Mouse (Mus musculus): ENCODE results near the gene Gadl1. TPM values are rescaled to one million over a fixed set of nuclear protein-coding genes. Genes with fewer than 3 reads are reported as not detected.

Gene Gadl1
- total and polyA plus RNA-seq, 2 experiments = not detected

GRCm38 (mm10) chr9:115937915-115938314 lies 28.7 kb downstream of the Gadl1 start:
- H3K79me2 ChIP-seq (ENCODE audit: control insufficient read depth, insufficient read depth, low read length) = no peaks in the 10 kb centered on the region
- TF ChIP-seq POLR2A (IDR thresholded peaks at IDR 0.05; ENCODE audit: extremely low read depth, insufficient read depth, low read length) (no peak), CTCF (IDR thresholded peaks at IDR 0.05; ENCODE audit: low read depth, low read length) (no peak)
- no peaks in the 10 kb centered on the region for H3K27me3 ChIP-seq (ENCODE audit: control insufficient read depth, insufficient read depth, low read length)
- H3K27ac ChIP-seq (replicated peaks; ENCODE audit: insufficient read depth, low read depth, low read length) = no peak overlapping the region
- H3K4me3 ChIP-seq (ENCODE audit: insufficient read depth, low read depth, low read length) = no peak overlapping the region
- H3K36me3 ChIP-seq (ENCODE audit: control insufficient read depth, insufficient read depth, low read length) = no peaks in the 10 kb centered on the region
- DNase-seq (ENCODE audit: extremely low read depth, low read depth, low spot score) = no peak
- H3K4me1 ChIP-seq (ENCODE audit: control insufficient read depth, insufficient read depth, low read length) = no peaks in the 10 kb centered on the region
- 97% methylated on average over 5 of the region's 5 CpGs for WGBS
- H3K9ac ChIP-seq (ENCODE audit: low read depth, low read length) = no peak overlapping the region

GRCm38 (mm10) chr9:115939420-115939819 lies 30.2 kb downstream of the Gadl1 start:
- no peak for TF ChIP-seq CTCF (IDR thresholded peaks at IDR 0.05; ENCODE audit: low read depth, low read length)
- TF ChIP-seq POLR2A (IDR thresholded peaks at IDR 0.05; ENCODE audit: extremely low read depth, insufficient read depth, low read length) = no peak
- H3K9ac ChIP-seq (ENCODE audit: low read depth, low read length) = no peak overlapping the region
- DNase-seq (ENCODE audit: extremely low read depth, low read depth, low spot score) = no peak
- H3K36me3 ChIP-seq (ENCODE audit: control insufficient read depth, insufficient read depth, low read length) = no peaks in the 10 kb centered on the region
- H3K79me2 ChIP-seq (ENCODE audit: control insufficient read depth, insufficient read depth, low read length) = no peaks in the 10 kb centered on the region
- H3K4me1 ChIP-seq (ENCODE audit: control insufficient read depth, insufficient read depth, low read length) = no peaks in the 10 kb centered on the region
- H3K4me3 ChIP-seq (ENCODE audit: insufficient read depth, low read depth, low read length) = no peak overlapping the region
- no peaks in the 10 kb centered on the region for H3K27me3 ChIP-seq (ENCODE audit: control insufficient read depth, insufficient read depth, low read length)
- no peak overlapping the region for H3K27ac ChIP-seq (replicated peaks; ENCODE audit: insufficient read depth, low read depth, low read length)
- WGBS = 76% methylated on average over 3 of the region's 3 CpGs

- H3K36me3 ChIP-seq (ENCODE audit: control insufficient read depth, insufficient read depth, low read length) = no peaks in the 10 kb centered on the region
- H3K4me3 ChIP-seq (ENCODE audit: insufficient read depth, low read depth, low read length) = no peak overlapping the region
- H3K79me2 ChIP-seq (ENCODE audit: control insufficient read depth, insufficient read depth, low read length) = no peaks in the 10 kb centered on the region
- H3K9ac ChIP-seq (ENCODE audit: low read depth, low read length) = no peak overlapping the region
- WGBS = 31% methylated on average over 8 of the region's 8 CpGs
- DNase-seq (ENCODE audit: extremely low read depth, low read depth, low spot score) = no peak
- H3K4me1 ChIP-seq (ENCODE audit: control insufficient read depth, insufficient read depth, low read length) = no peaks in the 10 kb centered on the region
- TF ChIP-seq CTCF (IDR thresholded peaks at IDR 0.05; ENCODE audit: low read depth, low read length) = no peak
- no peak for TF ChIP-seq POLR2A (IDR thresholded peaks at IDR 0.05; ENCODE audit: extremely low read depth, insufficient read depth, low read length)
- no peaks in the 10 kb centered on the region for H3K27me3 ChIP-seq (ENCODE audit: control insufficient read depth, insufficient read depth, low read length)
- H3K27ac ChIP-seq (replicated peaks; ENCODE audit: insufficient read depth, low read depth, low read length) = no peak overlapping the region
Measured at GRCm38 (mm10) chr9:115941171-115941570, 31.9 kb downstream of the Gadl1 start.

- TF ChIP-seq CTCF (IDR thresholded peaks at IDR 0.05; ENCODE audit: low read depth, low read length) = no peak
- TF ChIP-seq POLR2A (IDR thresholded peaks at IDR 0.05; ENCODE audit: extremely low read depth, insufficient read depth, low read length) = no peak
- WGBS = 92% methylated on average over 4 of the region's 4 CpGs
- no peaks in the 10 kb centered on the region for H3K36me3 ChIP-seq (ENCODE audit: control insufficient read depth, insufficient read depth, low read length)
- no peaks in the 10 kb centered on the region for H3K79me2 ChIP-seq (ENCODE audit: control insufficient read depth, insufficient read depth, low read length)
- H3K27me3 ChIP-seq (ENCODE audit: control insufficient read depth, insufficient read depth, low read length) = no peaks in the 10 kb centered on the region
- no peak for DNase-seq (ENCODE audit: extremely low read depth, low read depth, low spot score)
- H3K4me3 ChIP-seq (ENCODE audit: insufficient read depth, low read depth, low read length) = no peak overlapping the region
- no peak overlapping the region for H3K27ac ChIP-seq (replicated peaks; ENCODE audit: insufficient read depth, low read depth, low read length)
- no peak overlapping the region for H3K9ac ChIP-seq (ENCODE audit: low read depth, low read length)
- H3K4me1 ChIP-seq (ENCODE audit: control insufficient read depth, insufficient read depth, low read length) = no peaks in the 10 kb centered on the region
Measured at GRCm38 (mm10) chr9:115942486-115942885, 33.2 kb downstream of the Gadl1 start.

GRCm38 (mm10) chr9:115942989-115943388 lies 33.7 kb downstream of the Gadl1 start:
- TF ChIP-seq POLR2A (IDR thresholded peaks at IDR 0.05; ENCODE audit: extremely low read depth, insufficient read depth, low read length) (no peak), CTCF (IDR thresholded peaks at IDR 0.05; ENCODE audit: low read depth, low read length) (no peak)
- H3K9ac ChIP-seq (ENCODE audit: low read depth, low read length) = no peak overlapping the region
- DNase-seq (ENCODE audit: extremely low read depth, low read depth, low spot score) = no peak
- H3K27me3 ChIP-seq (ENCODE audit: control insufficient read depth, insufficient read depth, low read length) = no peaks in the 10 kb centered on the region
- H3K79me2 ChIP-seq (ENCODE audit: control insufficient read depth, insufficient read depth, low read length) = no peaks in the 10 kb centered on the region
- no peak overlapping the region for H3K27ac ChIP-seq (replicated peaks; ENCODE audit: insufficient read depth, low read depth, low read length)
- no peak overlapping the region for H3K4me3 ChIP-seq (ENCODE audit: insufficient read depth, low read depth, low read length)
- no peaks in the 10 kb centered on the region for H3K4me1 ChIP-seq (ENCODE audit: control insufficient read depth, insufficient read depth, low read length)
- H3K36me3 ChIP-seq (ENCODE audit: control insufficient read depth, insufficient read depth, low read length) = no peaks in the 10 kb centered on the region
- 80% methylated on average over 7 of the region's 7 CpGs for WGBS

- Histone ChIP-seq H3K9ac (ENCODE audit: low read depth, low read length) (no peak overlapping the region), H3K79me2 (ENCODE audit: control insufficient read depth, insufficient read depth, low read length) (no peaks in the 10 kb centered on the region), H3K27ac (replicated peaks; ENCODE audit: insufficient read depth, low read depth, low read length) (no peak overlapping the region), H3K4me1 (ENCODE audit: control insufficient read depth, insufficient read depth, low read length) (no peaks in the 10 kb centered on the region), H3K27me3 (ENCODE audit: control insufficient read depth, insufficient read depth, low read length) (no peaks in the 10 kb centered on the region), H3K4me3 (ENCODE audit: insufficient read depth, low read depth, low read length) (no peak overlapping the region), H3K36me3 (ENCODE audit: control insufficient read depth, insufficient read depth, low read length) (no peaks in the 10 kb centered on the region)
- no peak for DNase-seq (ENCODE audit: extremely low read depth, low read depth, low spot score)
- 94% methylated on average over 10 of the region's 10 CpGs for WGBS
- TF ChIP-seq CTCF (IDR thresholded peaks at IDR 0.05; ENCODE audit: low read depth, low read length) (no peak), POLR2A (IDR thresholded peaks at IDR 0.05; ENCODE audit: extremely low read depth, insufficient read depth, low read length) (no peak)
Measured at GRCm38 (mm10) chr9:115943577-115944320, 34.5 kb downstream of the Gadl1 start.
